Comparison of ENCODE assay signal across 17 mouse cellular contexts in genomic region chr2:146080282-146080681, GRCm38 (mm10).
"Had no signal": no experiment of that assay in that cellular context is flagged by ENCODE, and none has a peak within 500 bp of the region (broad histone marks: within the 10 kb centered on the region; RNA-seq: fewer than 3 reads in every experiment).

No protein-coding gene starts in this region.

- H3K4me3 ChIP-seq: lung, embryonic 15.5 days; megakaryocyte, embryonic 14.5 days; midbrain, embryonic 12.5 days; midbrain, embryonic 15.5 days; neural tube, embryonic 12.5 days; stomach, embryonic 15.5 days had no signal

- DNase-seq: lung, adult 2 months; lung, postnatal 14 days; lung, postnatal 36 days; right cerebral cortex, postnatal 14 days; thymus, adult 2 months; thymus, postnatal 25 days; thymus, postnatal 4 days had no signal

- ATAC-seq: lung, postnatal 0 days; midbrain, embryonic 15.5 days had no signal

- H3K27ac ChIP-seq: liver, embryonic 14.5 days; lung, embryonic 15.5 days; macrophage; midbrain, embryonic 12.5 days; midbrain, embryonic 15.5 days; neural tube, embryonic 12.5 days; stomach, embryonic 15.5 days; stomach, postnatal 0 days had no signal

- H3K9me3 ChIP-seq: lung, embryonic 15.5 days; midbrain, embryonic 12.5 days; midbrain, embryonic 15.5 days; neural tube, embryonic 12.5 days; stomach, embryonic 15.5 days had no signal

- H3K27me3 ChIP-seq: lung, embryonic 15.5 days; midbrain, embryonic 12.5 days; midbrain, embryonic 15.5 days; neural tube, embryonic 12.5 days; stomach, embryonic 15.5 days had no signal

- H3K4me1 ChIP-seq: lung, embryonic 15.5 days; midbrain, embryonic 15.5 days; neural tube, embryonic 12.5 days; stomach, embryonic 15.5 days had no signal

- H3K4me2 ChIP-seq: lung, embryonic 15.5 days; midbrain, embryonic 12.5 days; midbrain, embryonic 15.5 days; neural tube, embryonic 12.5 days; stomach, embryonic 15.5 days had no signal

- H3K9ac ChIP-seq: liver, embryonic 14.5 days; lung, embryonic 15.5 days; midbrain, embryonic 12.5 days; midbrain, embryonic 15.5 days; neural tube, embryonic 12.5 days; stomach, embryonic 15.5 days had no signal

- H3K36me3 ChIP-seq: lung, embryonic 15.5 days; midbrain, embryonic 12.5 days; midbrain, embryonic 15.5 days; neural tube, embryonic 12.5 days; stomach, embryonic 15.5 days had no signal
